Mouse (Mus musculus) gastrocnemius, adult 2 months (tissue): ENCODE data around the gene Kmo. TPM values are rescaled to one million over a fixed set of nuclear protein-coding genes. Genes with fewer than 3 reads are reported as not detected.

Experiments used
- DNase-seq: peaks from one replicate; pipeline ENCODE4 v3.0.0; 2022
- H3K27ac ChIP-seq: fragments of 200-600 bp; 2 replicates; pipeline ENCODE4 v1.8.1; 2022; ENCODE audit warnings: mild to moderate bottlenecking
- H3K4me3 ChIP-seq: fragments of 200-600 bp; 2 replicates; pipeline ENCODE4 v1.8.1; 2022; ENCODE audit warnings: mild to moderate bottlenecking, moderate library complexity
- CTCF ChIP-seq: fragments of 200-600 bp; IDR thresholded peaks from 2 replicates; pipeline ENCODE4 v1.8.1; 2022; ENCODE audit warnings: antibody characterized with exemption, mild to moderate bottlenecking, moderate library complexity
- intact Hi-C: fragments of 180-260 bp; cut with DNase I; formaldehyde crosslinking; loops from one replicate; pipeline ENCODE4 v1.15.1; 2025
- total RNA-seq, 2 experiments: library from RNA; stranded (reverse); gene quantifications; 2 replicates each; pipeline ENCODE4 v1.2.3; 2021

Gene Kmo
- total RNA-seq, 2 experiments from 2014 or later = 0.15 TPM; not detected in 1

DNA sequence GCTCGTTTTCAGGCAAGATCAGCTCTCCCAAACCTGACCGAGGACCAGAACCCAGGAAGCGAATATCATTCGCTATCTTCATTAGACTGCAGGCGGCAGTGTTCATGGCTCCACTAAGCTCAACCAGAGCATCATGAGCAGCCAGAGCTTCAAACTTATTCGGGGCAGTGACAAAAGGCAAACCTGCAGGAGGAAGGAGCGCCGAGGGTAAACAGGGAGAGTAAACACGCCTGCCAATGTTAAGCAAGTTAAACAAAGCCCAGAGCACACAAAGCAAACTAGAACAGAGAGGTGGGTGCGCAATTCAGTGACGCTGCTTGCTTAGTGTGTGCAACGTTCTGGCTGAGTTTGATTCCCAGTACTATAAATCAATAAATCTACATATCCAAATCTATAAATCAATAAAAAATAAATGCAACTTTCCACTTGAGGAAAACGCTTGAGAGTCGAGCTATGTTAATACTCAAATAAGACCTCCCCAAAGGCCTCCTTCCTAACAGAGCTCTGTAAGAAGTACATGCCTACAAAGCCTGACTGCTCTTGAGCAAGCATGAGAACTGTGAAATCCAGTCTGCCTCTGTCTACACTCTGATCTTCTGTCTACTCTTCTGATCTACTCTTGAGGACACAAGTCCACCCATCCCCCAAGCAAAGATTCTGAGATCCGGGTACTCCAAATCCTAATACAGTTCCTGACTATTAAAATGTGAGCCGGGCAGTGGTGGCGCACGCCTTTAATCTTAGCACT lies 12.2 kb upstream of the Kmo start:
- no peak for TF ChIP-seq CTCF
- no peak for DNase-seq
- no peak overlapping the region for H3K27ac ChIP-seq
- intact Hi-C loops = no loop called here
- no peak overlapping the region for H3K4me3 ChIP-seq

DNA sequence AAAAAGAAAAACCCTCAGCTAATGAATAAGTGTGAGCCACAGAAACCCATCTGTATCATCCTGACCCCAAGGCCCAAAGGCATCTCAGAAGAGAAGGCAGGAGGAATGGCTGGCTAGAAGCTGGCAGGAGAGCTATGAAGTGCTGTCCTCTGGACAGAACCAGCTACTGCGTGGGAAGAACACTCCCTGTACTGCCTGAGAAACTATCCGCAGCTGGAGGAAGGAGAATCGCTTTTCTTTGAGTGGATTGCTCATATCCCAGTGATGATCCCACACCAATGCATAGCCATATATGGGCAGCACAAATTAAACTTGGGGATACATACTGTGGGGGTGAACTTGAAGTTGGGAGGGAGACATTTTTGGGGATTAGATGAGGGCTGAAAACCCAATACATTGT lies 11.5 kb upstream of the Kmo start:
- Histone ChIP-seq H3K4me3 (no peak overlapping the region), H3K27ac (no peak overlapping the region)
- intact Hi-C loops = no loop called here
- no peak for DNase-seq
- no peak for TF ChIP-seq CTCF

DNA sequence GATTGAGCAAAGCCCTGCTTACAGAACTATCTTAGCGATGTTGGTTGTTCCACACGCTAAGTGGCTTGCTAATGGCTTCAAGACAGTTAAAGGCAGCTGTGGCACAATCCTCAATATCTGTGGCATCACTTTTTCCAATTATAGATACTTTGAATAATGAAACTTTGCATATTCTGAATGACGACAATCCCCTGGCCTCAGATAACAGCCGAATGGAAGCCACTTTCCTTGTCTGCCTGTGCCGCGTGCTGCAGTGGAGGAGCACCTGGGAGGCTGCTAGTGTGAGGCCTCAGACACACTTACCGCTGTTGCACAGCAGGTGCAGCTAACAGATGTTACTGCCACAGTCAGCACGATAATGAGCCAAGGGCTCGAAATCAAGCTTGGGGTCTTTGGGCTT lies 5.2 kb upstream of the Kmo start:
- DNase-seq = no peak
- no peak overlapping the region for H3K4me3 ChIP-seq
- no peak for TF ChIP-seq CTCF
- H3K27ac ChIP-seq = no peak overlapping the region
- intact Hi-C loops = no loop called here

DNA sequence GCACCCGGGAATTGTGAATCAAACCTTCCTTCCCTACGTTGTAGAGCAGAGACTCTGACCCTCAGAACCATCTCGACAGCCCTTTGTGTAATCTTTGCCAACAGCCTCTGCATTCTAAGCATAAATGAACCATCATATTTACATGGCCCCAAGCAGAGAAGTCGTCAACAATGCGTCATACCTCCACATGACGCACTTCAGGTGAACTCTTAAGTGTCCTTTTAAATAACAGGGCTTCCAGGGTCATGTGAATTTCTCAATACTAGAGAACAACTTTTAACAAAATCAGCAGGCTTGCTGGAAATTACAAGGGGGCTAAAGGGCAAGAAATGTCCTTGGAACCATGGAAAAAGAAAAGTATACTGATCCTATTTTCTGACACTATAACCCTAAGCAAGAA lies 3.5 kb downstream of the Kmo start:
- intact Hi-C loops = loop anchor here (2.0 kb wide), 2 partner anchors 69 to 299 kb away; partner anchors contain the start of genes Chml and Opn3
- no peak for DNase-seq
- Histone ChIP-seq H3K4me3 (no peak overlapping the region; the same call in 1 of the 2 replicates), H3K27ac (no peak overlapping the region)
- no peak for TF ChIP-seq CTCF

DNA sequence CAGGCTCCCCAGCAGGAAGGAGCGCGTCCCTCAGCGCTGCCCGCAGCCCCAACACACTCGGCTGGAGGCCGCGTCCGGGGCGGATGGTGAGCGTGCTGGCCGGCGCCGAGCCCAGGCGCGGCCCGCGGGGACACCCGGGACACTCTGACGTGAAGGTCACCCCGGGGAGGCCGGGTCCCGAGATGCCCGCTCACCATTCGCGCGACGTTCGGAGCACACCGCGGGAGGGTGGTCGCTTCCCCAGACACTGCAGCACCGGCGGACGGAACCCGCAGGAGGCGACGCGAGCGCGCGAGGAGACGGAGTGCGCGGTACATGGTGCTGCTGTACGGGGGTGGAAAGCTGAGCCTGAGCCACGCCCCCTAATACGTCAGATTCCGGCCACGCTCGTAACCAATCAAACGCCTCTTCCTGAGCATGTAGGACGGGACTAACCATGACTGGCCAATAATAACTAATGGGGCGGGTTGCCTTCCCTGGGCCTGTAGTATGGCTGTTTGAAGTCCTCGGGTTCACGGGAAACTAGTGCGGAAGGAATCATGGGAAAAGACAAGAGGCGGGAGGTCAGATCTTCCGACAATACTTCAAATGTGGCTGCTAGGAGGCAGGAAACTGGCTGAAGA lies 5.2 kb downstream of the Kmo start, which contains the start of gene Fh1:
Gene Fh1 (minus strand): TSS at position 379 of the 623 bp plus-strand sequence.
- intact Hi-C loops = loop anchor here (2.0 to 5.0 kb wide), 3 partner anchors 67 to 297 kb away; partner anchors contain the start of genes Chml, Exo1 and Opn3
- H3K4me3 ChIP-seq = peak within 1 kb of the TSS; percentile 92
- no peak; the same call in 1 of the 2 replicates for TF ChIP-seq CTCF

DNA sequence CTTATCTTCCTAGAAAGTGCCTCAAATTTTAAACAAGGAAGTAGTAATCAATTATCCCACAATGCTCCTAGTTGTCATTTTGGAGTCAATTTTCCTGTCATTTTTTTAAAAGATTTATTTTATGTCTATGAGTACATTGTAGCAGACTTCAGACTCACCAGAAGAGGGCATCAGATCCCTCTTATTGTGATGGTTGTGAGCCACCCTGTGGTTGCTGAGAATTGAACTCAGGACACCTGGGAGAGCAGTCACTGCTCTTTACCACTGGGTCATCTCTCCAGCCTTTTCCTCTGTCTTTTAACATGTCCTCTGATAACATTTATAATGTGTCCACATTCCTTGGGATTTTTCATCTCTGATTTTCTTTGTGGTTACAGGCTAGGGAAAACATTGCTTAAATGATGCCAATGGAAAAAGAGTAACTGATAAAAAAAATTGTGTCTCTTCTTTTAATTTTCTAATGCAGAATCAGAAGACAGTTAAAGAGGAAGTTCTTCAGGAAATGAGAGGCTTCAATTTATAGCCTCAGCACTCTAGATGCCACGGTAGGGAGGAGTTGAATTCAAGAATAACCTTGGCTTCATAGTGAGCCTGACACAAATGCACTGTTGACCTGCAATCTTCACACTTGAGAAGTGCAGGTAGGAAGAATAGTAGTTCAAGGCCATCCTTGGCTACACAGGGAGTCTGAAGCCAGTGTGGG lies 6.0 kb downstream of the Kmo start:
- intact Hi-C loops = loop anchor here (2.0 to 5.0 kb wide), 3 partner anchors 67 to 297 kb away; partner anchors contain the start of genes Chml, Exo1 and Opn3
- DNase-seq = no peak
- H3K27ac ChIP-seq = peak overlapping the region; percentile 95
- H3K4me3 ChIP-seq = peak overlapping the region; percentile 92
- peak; percentile 68 for TF ChIP-seq CTCF

More for the DNA sequence above, 5.2 kb downstream of the Kmo start, which contains the start of gene Fh1:
- peak; percentile 95 for DNase-seq
- H3K27ac ChIP-seq = peak within 1 kb of the TSS; percentile 95

DNA sequence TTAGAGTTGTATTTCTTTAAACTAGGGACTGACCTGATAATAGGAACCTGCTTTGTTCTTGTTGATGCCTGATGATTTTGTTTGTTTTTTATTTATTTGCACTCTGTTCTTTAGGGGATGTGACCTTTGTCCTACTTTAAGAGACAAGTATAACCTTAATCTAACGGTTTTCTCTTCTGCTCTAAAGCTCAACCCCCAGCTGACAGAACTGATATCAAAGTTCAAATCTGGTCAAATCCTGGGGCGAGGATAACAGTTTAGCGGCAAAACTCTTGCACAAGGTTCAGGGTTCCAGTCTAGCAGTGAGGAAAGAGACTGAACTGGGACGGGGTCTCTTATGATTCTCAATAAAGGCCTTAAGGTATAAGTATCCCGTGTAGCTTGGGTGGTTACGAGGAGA lies 9.1 kb downstream of the Kmo start:
- no peak overlapping the region for H3K27ac ChIP-seq
- no peak overlapping the region for H3K4me3 ChIP-seq
- intact Hi-C loops = loop anchor here (5.0 kb wide), 1 partner anchor 253 kb away; the partner anchor contains the start of gene Exo1
- no peak for DNase-seq
- no peak for TF ChIP-seq CTCF

DNA sequence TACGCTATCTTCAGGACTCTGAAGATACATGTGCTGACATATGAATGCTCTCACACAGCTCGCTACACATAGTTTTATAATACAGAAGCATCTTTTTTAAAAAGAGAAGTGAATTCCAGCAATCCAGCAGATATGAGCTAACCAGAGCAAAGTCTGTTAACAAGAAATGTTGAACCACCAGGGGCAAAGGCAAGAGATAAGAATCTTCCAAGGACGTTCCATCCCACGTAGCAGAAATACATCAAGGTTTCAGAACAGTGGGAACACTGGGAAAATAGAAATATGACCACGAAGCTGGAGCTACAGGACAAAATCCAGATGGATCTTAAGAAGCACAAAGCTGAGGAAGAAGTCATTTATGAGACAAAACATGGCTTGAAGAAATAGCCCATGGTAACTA lies 10.2 kb downstream of the Kmo start:
- Histone ChIP-seq H3K27ac (no peak overlapping the region), H3K4me3 (no peak overlapping the region)
- intact Hi-C loops = no loop called here
- TF ChIP-seq CTCF = no peak
- no peak for DNase-seq

DNA sequence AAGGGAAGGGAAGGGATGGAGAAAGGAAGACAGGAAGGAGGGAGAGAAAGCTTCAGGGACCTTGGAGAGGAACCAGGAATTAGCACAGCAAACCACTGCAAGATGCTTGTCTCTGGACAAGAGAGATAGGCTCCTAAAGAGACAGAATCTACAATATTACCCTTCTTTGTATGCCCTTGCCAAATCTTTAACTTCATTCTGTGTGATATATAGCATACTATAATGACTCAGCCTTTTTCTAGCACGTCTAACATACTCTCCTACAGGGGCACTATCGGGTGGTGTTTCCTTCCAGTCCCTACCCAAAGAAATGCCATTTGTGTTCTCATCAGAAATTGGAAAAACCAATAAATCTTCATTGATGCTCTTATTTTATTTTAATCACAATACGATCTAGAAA lies 10.9 kb downstream of the Kmo start:
- no peak for TF ChIP-seq CTCF
- intact Hi-C loops = no loop called here
- Histone ChIP-seq H3K27ac (no peak overlapping the region), H3K4me3 (no peak overlapping the region)
- no peak for DNase-seq

DNA sequence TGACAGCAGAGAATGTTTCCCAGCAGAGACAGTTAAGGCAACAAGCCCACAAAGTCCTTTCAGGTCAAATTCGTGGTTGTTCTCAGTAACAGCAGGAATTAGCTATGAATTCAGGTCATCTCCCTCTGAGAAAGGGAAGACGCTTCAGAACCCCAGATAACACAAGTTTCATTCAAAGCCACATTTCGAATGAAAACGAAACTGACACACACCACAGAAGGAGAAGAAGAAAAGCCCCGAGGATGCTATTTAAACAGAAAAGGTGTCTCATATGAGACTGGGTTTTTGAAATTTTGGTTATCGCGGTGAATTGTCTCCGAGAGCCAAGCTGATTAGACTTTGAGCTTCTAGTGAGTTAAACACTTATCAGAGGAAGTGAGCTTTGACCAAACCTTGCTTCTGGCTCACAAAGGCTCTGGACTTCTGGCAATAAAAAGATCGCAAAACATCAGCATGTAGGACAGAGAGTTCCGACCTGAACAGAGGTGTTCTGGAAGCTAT lies 11.6 kb downstream of the Kmo start:
- no peak overlapping the region for H3K27ac ChIP-seq
- no peak for TF ChIP-seq CTCF
- DNase-seq = no peak
- no peak overlapping the region for H3K4me3 ChIP-seq
- intact Hi-C loops = no loop called here

DNA sequence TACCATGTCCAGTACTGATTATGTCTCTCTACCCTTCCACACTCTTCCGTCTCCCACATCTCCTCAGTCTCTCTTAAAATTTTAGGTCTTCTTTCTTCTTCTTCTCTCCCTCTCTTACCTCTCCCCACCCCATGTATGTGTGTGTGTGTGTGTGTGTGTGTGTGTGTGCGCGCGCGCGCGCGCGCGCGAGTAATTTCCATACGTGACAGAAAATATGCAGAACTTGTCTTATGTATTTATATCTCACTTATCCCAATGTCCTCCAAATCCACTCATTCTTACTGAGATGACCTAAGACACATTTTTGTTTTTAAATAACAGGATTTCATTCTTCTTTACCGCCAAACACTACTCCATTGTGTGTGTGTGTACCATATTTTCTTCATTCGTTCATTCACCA lies 12.3 kb downstream of the Kmo start:
- DNase-seq = no peak
- TF ChIP-seq CTCF = no peak
- no peak overlapping the region for H3K27ac ChIP-seq
- intact Hi-C loops = no loop called here
- H3K4me3 ChIP-seq = no peak overlapping the region

DNA sequence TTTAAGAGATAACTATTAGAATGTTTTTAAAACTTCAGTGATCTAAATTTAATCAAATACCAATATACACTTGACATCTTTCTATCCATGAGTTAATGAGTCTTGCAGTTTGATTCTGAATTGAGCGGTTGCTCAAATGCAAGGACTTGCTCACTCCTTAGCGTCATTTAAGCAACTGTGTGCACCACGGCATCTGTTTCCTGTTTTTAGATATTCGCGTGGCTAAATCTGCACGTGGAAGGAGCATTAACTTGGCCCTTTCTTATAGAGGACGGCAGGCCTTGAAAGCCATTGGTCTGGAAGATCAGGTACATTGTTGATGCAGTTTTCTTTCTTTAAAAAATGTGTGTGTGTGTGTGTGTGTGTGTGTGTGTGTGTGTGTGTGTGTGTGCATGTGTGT lies 17.5 kb downstream of the Kmo start:
- no peak overlapping the region for H3K27ac ChIP-seq
- DNase-seq = no peak
- intact Hi-C loops = no loop called here
- no peak for TF ChIP-seq CTCF
- H3K4me3 ChIP-seq = no peak overlapping the region

DNA sequence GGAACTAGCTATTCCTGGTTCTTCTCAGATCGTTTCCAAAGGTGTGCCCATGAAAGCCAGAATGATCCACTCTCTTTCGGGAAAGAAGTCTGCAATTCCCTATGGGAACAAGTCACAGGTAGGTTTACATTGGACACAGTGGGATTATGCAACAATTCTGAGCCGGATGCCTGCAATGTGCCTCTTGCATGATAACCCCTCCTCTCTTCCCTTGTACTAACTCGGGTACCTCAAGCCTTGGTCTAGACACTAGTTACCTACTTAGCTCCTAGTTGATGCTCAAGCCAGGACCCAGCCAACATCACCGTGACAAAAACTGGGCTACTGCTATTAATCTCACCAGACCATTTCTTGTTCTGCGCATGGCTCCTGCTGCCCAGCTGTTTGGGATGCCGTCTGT lies 18.9 kb downstream of the Kmo start:
- Histone ChIP-seq H3K27ac (no peak overlapping the region), H3K4me3 (no peak overlapping the region)
- DNase-seq = no peak
- intact Hi-C loops = no loop called here
- TF ChIP-seq CTCF = no peak
